Mouse (Mus musculus) common myeloid progenitor, adult 5-6 weeks (primary cell): ENCODE measurements around the gene Dock1. TPM values are rescaled to one million over a fixed set of nuclear protein-coding genes. Genes with fewer than 3 reads are reported as not detected.

Experiments used
- ATAC-seq: replicated peaks from 2 replicates; pipeline ENCODE4 v1.8.0; 2016; ENCODE audit warnings: low read depth, mild to moderate bottlenecking, moderate TSS enrichment, inconsistent platforms; ENCODE audit not compliant: poor library complexity, severe bottlenecking
- total RNA-seq: library from RNA; stranded (forward); fragments of 200-1000, 187-1606 nt; gene quantifications from 2 replicates; pipeline ENCODE4 v1.2.3, GENCODE M21; 2017

The Dock1 gene
- total RNA-seq, 1 experiment from 2014 or later, result 9.2 TPM

DNA sequence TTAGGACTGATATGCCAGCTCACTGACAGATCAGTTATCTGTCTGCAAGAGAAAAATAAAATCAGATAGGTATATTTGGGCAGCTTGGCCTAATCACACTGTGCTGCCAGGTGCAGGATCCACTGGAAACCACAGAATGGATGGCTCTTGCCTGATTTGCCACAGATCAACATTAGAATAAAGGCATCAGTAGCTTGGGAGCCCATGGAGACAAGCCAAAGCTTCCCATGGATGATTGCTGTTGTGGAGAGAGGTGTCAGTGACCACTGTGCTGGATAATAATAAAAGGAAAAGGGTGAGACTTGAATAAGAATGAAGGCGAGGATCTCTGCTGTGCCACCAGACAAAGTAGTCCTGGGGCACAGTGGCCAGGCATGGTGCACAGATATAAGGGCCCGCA, 540.4 kb downstream of the Dock1 start:
- ATAC-seq, result no peak

DNA sequence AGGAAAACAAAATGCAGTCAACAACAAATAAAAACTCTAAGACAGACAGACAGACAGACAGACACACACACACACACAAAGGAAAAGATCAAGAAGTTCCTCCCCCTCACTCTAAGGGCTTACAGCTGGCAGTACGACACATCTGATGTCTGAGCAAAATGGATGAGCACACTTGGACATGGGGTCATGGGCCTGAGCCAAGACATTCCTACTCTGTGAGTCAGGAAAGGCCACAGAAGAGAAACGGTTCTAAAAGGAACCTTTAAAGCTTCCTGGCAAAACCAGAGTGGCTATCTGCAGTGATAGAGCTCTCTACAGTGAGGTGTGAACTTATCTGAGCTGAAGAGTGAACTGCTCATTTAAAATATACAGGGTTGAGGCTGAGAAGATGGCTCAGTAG, 542.1 kb downstream of the Dock1 start:
- no peak for ATAC-seq

DNA sequence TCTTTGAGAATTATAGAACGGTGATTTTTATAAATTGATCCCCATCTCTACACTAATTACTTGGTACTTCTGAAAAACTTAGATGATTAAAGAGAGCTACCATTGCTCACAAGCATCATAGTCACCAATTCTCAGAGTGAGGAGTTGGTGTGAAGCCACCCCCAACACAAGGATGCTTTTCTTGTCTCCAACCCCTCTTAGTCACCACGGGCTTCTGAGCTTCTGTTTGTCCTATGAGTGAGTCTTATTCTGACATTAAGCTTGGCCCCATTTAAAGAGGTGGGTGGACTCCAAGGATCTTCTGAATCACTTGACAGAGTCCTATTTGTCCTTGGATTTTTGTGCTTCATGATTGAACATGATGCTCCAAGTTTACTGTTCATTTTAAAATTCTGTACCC, 551.0 kb downstream of the Dock1 start:
- ATAC-seq, result no peak
